Mouse (Mus musculus): ENCODE measurements around the gene Hid1. TPM values are rescaled to one million over a fixed set of nuclear protein-coding genes. Genes with fewer than 3 reads are reported as not detected.

Hid1 gene
- polyA plus RNA-seq, 1 experiment, result 14.4 TPM

GRCm38 (mm10) chr11:115345515-115345914 is 22.0 kb downstream of the Hid1 start:
- Histone ChIP-seq H3K79me2 (ENCODE audit: control insufficient read depth, insufficient read depth) (no peaks in the 10 kb centered on the region), H3K27me3 (ENCODE audit: control insufficient read depth, insufficient read depth, insufficient read length) (peaks cover 16% of the 10 kb centered on the region), H3ac (ENCODE audit: control insufficient read depth, insufficient read length, low read depth) (no peak overlapping the region), H3K4me3 (ENCODE audit: insufficient read depth, poor library complexity, severe bottlenecking) (no peak overlapping the region), H3K79me3 (ENCODE audit: low read depth) (no peaks in the 10 kb centered on the region), H3K36me3 (ENCODE audit: control insufficient read depth, insufficient read depth) (no peaks in the 10 kb centered on the region)
- no peak for TF ChIP-seq MAX (IDR thresholded peaks at IDR 0.05)
- TF ChIP-seq FOSL1 (IDR thresholded peaks at IDR 0.05; ENCODE audit: insufficient read depth, low read length, poor library complexity, severe bottlenecking), result no peak
- no peak for TF ChIP-seq MYOD1 (IDR thresholded peaks at IDR 0.05; ENCODE audit: control insufficient read depth, insufficient read length, low read depth)
- TF ChIP-seq MYOG (IDR thresholded peaks at IDR 0.05; ENCODE audit: control insufficient read depth, extremely low read depth, insufficient read length), result no peak
- TF ChIP-seq USF1 (IDR thresholded peaks at IDR 0.05; ENCODE audit: low read depth), result no peak
- TF ChIP-seq CTCF (IDR thresholded peaks at IDR 0.05; ENCODE audit: control insufficient read depth, insufficient read depth, insufficient read length), result no peak
- no peak for TF ChIP-seq CEBPB (IDR thresholded peaks at IDR 0.05; ENCODE audit: low read depth)

DNA sequence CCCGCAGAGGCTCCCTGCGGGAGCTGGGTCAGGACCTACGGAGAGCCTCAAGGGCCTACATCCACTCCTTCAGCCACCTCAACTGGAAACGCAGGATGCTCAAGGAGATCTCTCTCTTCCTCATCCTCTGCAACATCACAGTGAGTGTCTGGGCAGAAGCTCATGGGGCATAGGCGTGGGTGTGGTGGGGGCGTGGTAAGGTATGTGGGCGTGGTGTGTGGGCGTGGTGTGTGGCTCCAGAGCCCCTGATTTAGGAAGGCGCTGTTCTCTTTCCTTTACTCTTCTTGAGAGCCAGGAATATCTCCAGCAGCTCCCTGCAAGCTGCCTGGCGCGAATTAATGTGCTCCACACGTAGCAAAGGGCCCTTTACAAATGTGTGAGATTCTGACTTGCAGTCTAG is 22.6 kb downstream of the Hid1 start:
- Histone ChIP-seq H3K36me3 (ENCODE audit: control insufficient read depth, insufficient read depth) (no peaks in the 10 kb centered on the region), H3K79me2 (ENCODE audit: control insufficient read depth, insufficient read depth) (no peaks in the 10 kb centered on the region), H3ac (ENCODE audit: control insufficient read depth, insufficient read length, low read depth) (no peak overlapping the region), H3K4me3 (ENCODE audit: insufficient read depth, poor library complexity, severe bottlenecking) (no peak overlapping the region), H3K79me3 (ENCODE audit: low read depth) (no peaks in the 10 kb centered on the region), H3K27me3 (ENCODE audit: control insufficient read depth, insufficient read depth, insufficient read length) (peaks cover 21% of the 10 kb centered on the region)
- TF ChIP-seq MYOG (IDR thresholded peaks at IDR 0.05; ENCODE audit: control insufficient read depth, extremely low read depth, insufficient read length) (no peak), MAX (IDR thresholded peaks at IDR 0.05) (no peak), CTCF (IDR thresholded peaks at IDR 0.05; ENCODE audit: control insufficient read depth, insufficient read depth, insufficient read length) (no peak), CEBPB (IDR thresholded peaks at IDR 0.05; ENCODE audit: low read depth) (no peak), FOSL1 (IDR thresholded peaks at IDR 0.05; ENCODE audit: insufficient read depth, low read length, poor library complexity, severe bottlenecking) (no peak), USF1 (IDR thresholded peaks at IDR 0.05; ENCODE audit: low read depth) (no peak), MYOD1 (IDR thresholded peaks at IDR 0.05; ENCODE audit: control insufficient read depth, insufficient read length, low read depth) (no peak)

- H3K27me3 ChIP-seq (ENCODE audit: control insufficient read depth, insufficient read depth, insufficient read length), result peaks cover 38% of the 10 kb centered on the region
- no peak for TF ChIP-seq USF1 (IDR thresholded peaks at IDR 0.05; ENCODE audit: low read depth)
- TF ChIP-seq CEBPB (IDR thresholded peaks at IDR 0.05; ENCODE audit: low read depth), result no peak
- TF ChIP-seq MYOD1 (IDR thresholded peaks at IDR 0.05; ENCODE audit: control insufficient read depth, insufficient read length, low read depth), result no peak
- TF ChIP-seq MAX (IDR thresholded peaks at IDR 0.05), result no peak
- no peak for TF ChIP-seq MYOG (IDR thresholded peaks at IDR 0.05; ENCODE audit: control insufficient read depth, extremely low read depth, insufficient read length)
- no peak for TF ChIP-seq CTCF (IDR thresholded peaks at IDR 0.05; ENCODE audit: control insufficient read depth, insufficient read depth, insufficient read length)
- H3K79me2 ChIP-seq (ENCODE audit: control insufficient read depth, insufficient read depth), result no peaks in the 10 kb centered on the region
- no peaks in the 10 kb centered on the region for H3K36me3 ChIP-seq (ENCODE audit: control insufficient read depth, insufficient read depth)
- no peak overlapping the region for H3ac ChIP-seq (ENCODE audit: control insufficient read depth, insufficient read length, low read depth)
- H3K79me3 ChIP-seq (ENCODE audit: low read depth), result no peaks in the 10 kb centered on the region
- no peak overlapping the region for H3K4me3 ChIP-seq (ENCODE audit: insufficient read depth, poor library complexity, severe bottlenecking)
These were observed 25.7 kb downstream of the Hid1 start for GRCm38 (mm10) chr11:115341866-115342265.

DNA sequence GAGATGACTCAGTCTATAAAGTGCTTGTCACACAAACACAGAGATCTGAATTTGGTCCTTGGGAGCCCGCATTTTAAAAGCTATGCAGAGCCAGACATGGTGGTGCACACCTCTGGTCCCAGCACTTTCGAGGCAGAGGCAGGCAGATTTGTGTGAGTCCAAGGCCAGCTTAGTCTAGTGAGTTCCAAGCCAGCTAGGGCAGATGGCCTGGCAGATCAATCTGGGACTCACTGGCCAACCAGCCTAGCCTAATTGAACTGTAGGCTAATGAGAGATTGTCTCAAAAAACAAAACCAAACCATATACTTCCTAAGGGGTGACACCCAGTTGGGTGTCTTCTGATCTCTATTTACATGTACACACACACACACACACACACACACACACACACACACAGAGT is 26.3 kb downstream of the Hid1 start:
- TF ChIP-seq CTCF (IDR thresholded peaks at IDR 0.05; ENCODE audit: control insufficient read depth, insufficient read depth, insufficient read length) (no peak), MAX (IDR thresholded peaks at IDR 0.05) (no peak), CEBPB (IDR thresholded peaks at IDR 0.05; ENCODE audit: low read depth) (no peak), MYOG (IDR thresholded peaks at IDR 0.05; ENCODE audit: control insufficient read depth, extremely low read depth, insufficient read length) (no peak)

GRCm38 (mm10) chr11:115337826-115338225 is 29.7 kb downstream of the Hid1 start:
- peaks cover 64% of the 10 kb centered on the region for H3K27me3 ChIP-seq (ENCODE audit: control insufficient read depth, insufficient read depth, insufficient read length)
- TF ChIP-seq CEBPB (IDR thresholded peaks at IDR 0.05; ENCODE audit: low read depth) (no peak), MAX (IDR thresholded peaks at IDR 0.05) (no peak)
- H3K4me3 ChIP-seq (ENCODE audit: insufficient read depth, poor library complexity, severe bottlenecking), result no peak overlapping the region
- no peaks in the 10 kb centered on the region for H3K79me2 ChIP-seq (ENCODE audit: control insufficient read depth, insufficient read depth)
- no peak overlapping the region for H3ac ChIP-seq (ENCODE audit: control insufficient read depth, insufficient read length, low read depth)
- H3K36me3 ChIP-seq (ENCODE audit: control insufficient read depth, insufficient read depth), result no peaks in the 10 kb centered on the region
- H3K79me3 ChIP-seq (ENCODE audit: low read depth), result no peaks in the 10 kb centered on the region

More for the DNA sequence above, 26.3 kb downstream of the Hid1 start:
- Histone ChIP-seq H3ac (ENCODE audit: control insufficient read depth, insufficient read length, low read depth) (no peak overlapping the region), H3K4me3 (ENCODE audit: insufficient read depth, poor library complexity, severe bottlenecking) (no peak overlapping the region), H3K27me3 (ENCODE audit: control insufficient read depth, insufficient read depth, insufficient read length) (peaks cover 38% of the 10 kb centered on the region), H3K79me3 (ENCODE audit: low read depth) (no peaks in the 10 kb centered on the region), H3K79me2 (ENCODE audit: control insufficient read depth, insufficient read depth) (no peaks in the 10 kb centered on the region), H3K36me3 (ENCODE audit: control insufficient read depth, insufficient read depth) (no peaks in the 10 kb centered on the region)

DNA sequence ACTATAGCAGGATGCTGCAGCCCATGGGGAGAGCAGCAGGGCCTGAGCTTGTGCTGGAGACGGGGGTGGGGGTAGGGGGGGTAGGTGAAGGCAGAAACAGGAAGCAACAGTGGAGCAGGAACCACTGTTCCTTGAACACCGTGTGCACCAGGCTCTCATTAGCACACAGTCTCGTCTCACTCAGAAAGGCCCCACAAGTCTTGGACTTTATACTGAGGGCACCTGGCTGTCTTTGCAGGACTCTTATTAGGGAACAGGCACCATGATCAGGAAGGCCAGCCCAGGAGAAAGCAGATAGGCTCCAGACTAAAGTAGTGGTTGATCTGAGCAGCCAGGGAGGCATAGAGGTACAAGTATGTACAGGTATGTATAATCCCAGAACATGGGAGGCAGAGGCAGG is 30.2 kb downstream of the Hid1 start:
- TF ChIP-seq USF1 (IDR thresholded peaks at IDR 0.05; ENCODE audit: low read depth), result no peak
- no peak for TF ChIP-seq CEBPB (IDR thresholded peaks at IDR 0.05; ENCODE audit: low read depth)
- no peak for TF ChIP-seq MYOG (IDR thresholded peaks at IDR 0.05; ENCODE audit: control insufficient read depth, extremely low read depth, insufficient read length)
- no peak for TF ChIP-seq MAX (IDR thresholded peaks at IDR 0.05)
- no peak for TF ChIP-seq MYOD1 (IDR thresholded peaks at IDR 0.05; ENCODE audit: control insufficient read depth, insufficient read length, low read depth)
- no peak for TF ChIP-seq FOSL1 (IDR thresholded peaks at IDR 0.05; ENCODE audit: insufficient read depth, low read length, poor library complexity, severe bottlenecking)
- TF ChIP-seq CTCF (IDR thresholded peaks at IDR 0.05; ENCODE audit: control insufficient read depth, insufficient read depth, insufficient read length), result no peak
- H3ac ChIP-seq (ENCODE audit: control insufficient read depth, insufficient read length, low read depth), result no peak overlapping the region
- H3K27me3 ChIP-seq (ENCODE audit: control insufficient read depth, insufficient read depth, insufficient read length), result peaks cover 69% of the 10 kb centered on the region
- H3K79me2 ChIP-seq (ENCODE audit: control insufficient read depth, insufficient read depth), result no peaks in the 10 kb centered on the region
- no peak overlapping the region for H3K4me3 ChIP-seq (ENCODE audit: insufficient read depth, poor library complexity, severe bottlenecking)
- no peaks in the 10 kb centered on the region for H3K79me3 ChIP-seq (ENCODE audit: low read depth)
- no peaks in the 10 kb centered on the region for H3K36me3 ChIP-seq (ENCODE audit: control insufficient read depth, insufficient read depth)

Data from C2C12 (cell line).